Mouse (Mus musculus) frontal cortex, adult (tissue): ENCODE results near the gene Ly6g5b.
"Not testable (repeated sequence)": the region's sequence is repeated elsewhere in the genome, so short reads cannot be mapped to it uniquely, and the experiment has no call there.

ENCODE experiments used
- ATAC-seq: cut with Nextera tagmentation; 2 replicates; pipeline ENCODE4 v1.9.2; 2017; ENCODE audit warnings: mild to moderate bottlenecking, moderate library complexity, mixed read lengths; ENCODE audit not compliant: low TSS enrichment

Gene Ly6g5b

DNA sequence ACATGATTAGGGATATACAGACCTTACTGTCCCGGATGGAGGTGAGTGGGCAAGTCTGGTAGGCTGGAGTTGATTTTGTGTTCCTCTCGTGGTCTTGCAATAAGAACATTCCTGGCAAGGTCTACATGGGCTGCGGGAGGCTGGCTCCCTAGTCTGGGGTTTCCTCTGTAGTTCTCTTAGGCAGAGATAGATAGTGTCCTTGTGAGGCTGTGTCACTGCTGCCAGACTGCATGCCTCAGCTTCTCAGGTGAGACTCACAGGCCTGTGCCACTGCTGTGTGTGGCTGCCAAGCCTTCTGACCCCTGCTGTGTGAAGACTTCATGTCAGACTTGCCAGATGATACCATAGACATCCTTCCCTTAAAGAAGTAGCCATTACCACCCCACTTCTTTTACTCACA lies 24.0 kb upstream of the Ly6g5b start:
- no peak for ATAC-seq

GRCm38 (mm10) chr17:35135591-35136320 lies 20.5 kb upstream of the Ly6g5b start:
- ATAC-seq: peak; percentile 58

GRCm38 (mm10) chr17:35134801-35135590 lies 19.8 kb upstream of the Ly6g5b start, which contains the start of gene Bag6:
TSS of gene Bag6 (plus strand) at chr17:35135178.
- peak; percentile 94 for ATAC-seq

- no peak for ATAC-seq
Observed at GRCm38 (mm10) chr17:35133517-35133916, 18.3 kb upstream of the Ly6g5b start.

- ATAC-seq: no peak
Observed at GRCm38 (mm10) chr17:35132174-35132560, 16.9 kb upstream of the Ly6g5b start.

DNA sequence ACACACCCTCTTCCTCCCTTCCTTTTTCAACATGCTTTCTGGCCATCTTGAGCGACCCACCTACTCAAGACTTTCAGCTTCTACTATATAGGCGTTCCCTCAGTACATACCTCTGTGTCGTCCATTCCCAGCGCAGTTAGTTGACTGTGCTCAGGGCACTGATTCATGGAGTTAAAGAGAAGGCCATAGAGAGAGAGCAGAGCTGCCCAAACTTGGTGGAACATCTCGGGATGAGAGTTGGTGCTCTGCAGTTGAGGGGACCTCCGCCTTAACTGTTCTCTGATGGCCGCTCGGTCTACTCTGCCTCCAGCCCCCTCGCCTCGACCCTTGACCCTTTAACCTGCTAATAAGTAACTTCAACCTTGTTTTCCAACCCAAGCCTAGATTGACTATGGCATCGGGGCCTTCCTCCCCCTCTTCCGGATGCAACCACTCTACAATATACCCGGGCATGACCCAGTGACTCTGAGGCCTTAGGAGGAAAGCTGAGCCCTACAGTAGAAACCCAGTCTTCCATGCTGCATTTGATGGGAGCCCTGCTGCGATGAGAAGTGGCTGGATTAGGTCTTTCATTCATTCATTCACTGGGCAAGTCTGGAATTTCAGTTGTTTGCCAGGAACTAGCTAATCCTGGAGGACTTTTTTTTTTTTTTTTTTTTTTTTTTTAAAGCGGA lies 16.4 kb upstream of the Ly6g5b start, which contains the start of gene Apom:
TSS of gene Apom (minus strand) at position 551 of the 674 bp plus-strand sequence.
- ATAC-seq: no peak

DNA sequence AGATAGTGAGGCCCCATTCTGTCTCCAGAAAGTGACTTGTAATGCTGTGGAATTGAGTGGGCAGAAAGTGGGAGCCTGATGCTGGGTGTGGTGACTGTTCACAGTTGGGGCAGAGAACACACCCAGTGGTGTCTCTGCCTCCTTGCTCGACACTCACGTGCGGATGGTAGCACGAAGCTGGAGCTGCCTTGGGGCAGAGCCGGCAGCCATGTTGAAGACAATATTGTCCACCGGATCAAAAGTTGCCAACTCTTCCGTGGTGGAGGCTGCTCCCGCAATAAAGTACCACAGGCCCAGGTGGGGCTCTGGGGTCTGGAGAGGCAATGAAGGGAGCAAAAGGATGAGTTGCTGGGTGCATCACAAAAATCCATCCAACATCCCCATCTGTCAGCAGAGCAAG lies 15.8 kb upstream of the Ly6g5b start:
- no peak for ATAC-seq

- no peak for ATAC-seq
Observed at GRCm38 (mm10) chr17:35128996-35129395, 13.8 kb upstream of the Ly6g5b start.

DNA sequence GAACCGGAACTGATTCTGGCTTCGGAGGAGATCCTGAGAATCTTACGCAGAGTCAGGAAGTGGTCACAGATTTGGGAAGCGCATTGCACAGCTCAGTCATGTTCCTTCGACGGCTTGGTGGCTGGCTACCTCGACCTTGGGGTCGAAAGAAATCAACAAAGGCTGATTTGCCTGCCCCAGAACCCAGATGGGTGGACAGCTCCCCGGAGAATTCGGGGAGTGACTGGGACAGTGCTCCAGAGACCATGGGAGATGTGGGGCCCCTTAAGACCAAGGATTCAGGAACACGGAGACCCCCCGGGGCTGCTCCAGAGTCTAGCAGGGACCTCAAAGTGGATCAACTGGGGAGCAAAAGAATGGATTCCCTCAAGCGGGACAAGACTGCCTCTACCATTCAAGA lies 11.8 kb upstream of the Ly6g5b start:
- no peak for ATAC-seq

DNA sequence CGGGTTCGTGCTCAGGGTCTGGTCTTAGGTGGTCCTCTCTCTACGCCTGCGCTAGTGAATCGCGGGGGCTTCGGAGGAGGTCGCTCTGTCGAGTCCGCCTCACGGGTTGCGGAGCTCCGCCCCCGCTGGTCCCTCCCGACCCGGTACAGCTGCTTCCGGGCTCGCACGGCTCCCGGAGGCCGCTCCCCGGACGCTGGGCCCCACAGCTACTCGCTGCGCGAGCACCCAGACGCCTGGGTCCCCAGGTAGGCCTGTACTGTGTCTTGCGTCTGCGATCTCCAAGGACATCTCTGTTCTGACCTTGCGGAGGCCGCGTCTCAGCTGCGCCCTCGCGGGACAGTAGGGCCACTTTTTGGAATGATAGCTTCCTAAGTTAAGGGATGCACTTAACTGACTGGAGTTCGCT lies 11.0 kb upstream of the Ly6g5b start, which contains the start of gene D17H6S53E:
TSS of gene D17H6S53E (plus strand) at position 168 of the 406 bp plus-strand sequence.
- ATAC-seq: peak; percentile 28; the same call in 1 of the 2 replicates

GRCm38 (mm10) chr17:35125578-35125977 lies 10.3 kb upstream of the Ly6g5b start:
- ATAC-seq: no peak

DNA sequence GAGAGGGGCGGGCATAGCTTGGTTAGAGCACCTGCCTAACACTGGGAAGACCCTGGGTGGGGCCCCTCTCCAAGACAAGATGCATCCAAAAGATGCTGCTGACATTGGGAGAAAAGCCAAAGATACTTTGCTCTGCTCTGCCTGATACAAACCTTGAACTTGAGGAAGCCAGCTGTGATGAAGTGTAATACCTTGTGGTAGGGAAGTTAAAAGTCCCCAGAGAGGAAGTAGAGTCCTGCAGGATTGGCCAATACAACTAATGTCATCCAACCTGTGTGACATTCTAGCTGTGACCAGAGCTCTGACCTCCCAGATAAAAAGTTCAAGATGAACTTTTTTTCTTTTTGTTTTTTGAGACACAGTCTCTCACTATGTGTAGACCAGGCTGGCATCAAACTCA lies 9.9 kb upstream of the Ly6g5b start:
- ATAC-seq: no peak

- not testable (repeated sequence) for ATAC-seq
Observed at GRCm38 (mm10) chr17:35124261-35124896, 9.2 kb upstream of the Ly6g5b start.

DNA sequence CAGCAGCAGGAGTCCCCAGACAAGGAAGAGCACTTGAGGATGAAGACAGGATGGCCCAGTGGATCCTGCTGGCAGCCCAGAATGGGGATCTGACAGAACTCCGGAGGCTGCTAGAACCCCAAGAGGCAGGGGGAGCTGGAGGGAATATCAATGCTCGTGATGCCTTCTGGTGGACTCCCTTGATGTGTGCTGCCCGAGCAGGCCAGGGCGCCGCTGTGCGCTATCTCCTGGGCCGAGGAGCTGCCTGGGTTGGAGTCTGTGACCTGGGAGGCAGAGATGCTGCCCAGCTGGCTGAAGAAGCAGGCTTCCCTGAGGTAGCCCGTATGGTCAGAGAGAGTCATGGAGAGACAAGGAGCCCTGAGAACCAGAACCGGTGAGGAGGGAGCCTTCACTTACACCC lies 8.1 kb upstream of the Ly6g5b start:
- ATAC-seq: not testable (repeated sequence)

- peak; percentile 33; the same call in 1 of the 2 replicates for ATAC-seq
Observed at GRCm38 (mm10) chr17:35121871-35122303, 6.7 kb upstream of the Ly6g5b start, which contains the start of gene Csnk2b. TSS of gene Csnk2b (minus strand) at chr17:35122053.

DNA sequence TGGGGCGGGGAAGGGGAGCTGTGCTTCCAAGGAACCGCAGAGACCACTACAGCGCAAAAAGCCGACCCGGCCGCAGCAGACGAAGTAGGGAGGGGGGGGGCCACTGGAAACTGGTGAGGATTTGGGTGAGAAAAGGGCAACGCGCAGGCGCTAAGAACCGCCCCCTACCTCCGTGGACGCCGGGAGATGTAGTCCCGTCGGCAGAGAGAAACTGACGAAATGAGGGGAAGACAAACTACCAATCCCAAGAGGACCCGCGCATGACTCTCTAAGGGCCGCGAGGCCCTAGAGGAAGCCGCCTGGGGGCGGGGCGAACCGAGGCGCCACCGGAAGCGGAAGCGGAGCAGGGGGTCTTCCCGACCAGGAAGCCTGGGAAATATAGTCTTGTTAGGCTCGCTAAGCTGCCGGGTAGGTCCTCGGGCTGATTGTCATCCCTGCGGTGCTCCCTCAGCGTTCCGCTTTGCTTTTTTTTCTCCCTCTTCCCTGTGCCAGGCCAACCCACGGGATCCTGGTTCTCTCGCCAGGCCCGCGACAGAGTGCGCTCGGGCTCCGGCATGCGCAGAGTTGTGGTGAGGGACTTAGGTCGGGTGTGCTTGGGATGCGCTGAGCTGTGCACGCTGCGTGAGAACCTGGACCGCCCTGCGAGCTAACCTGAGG lies 6.0 kb upstream of the Ly6g5b start, which contains the start of gene Gpank1:
TSS of gene Gpank1 (plus strand) at position 313 of the 657 bp plus-strand sequence.
- ATAC-seq: peak; percentile 89

DNA sequence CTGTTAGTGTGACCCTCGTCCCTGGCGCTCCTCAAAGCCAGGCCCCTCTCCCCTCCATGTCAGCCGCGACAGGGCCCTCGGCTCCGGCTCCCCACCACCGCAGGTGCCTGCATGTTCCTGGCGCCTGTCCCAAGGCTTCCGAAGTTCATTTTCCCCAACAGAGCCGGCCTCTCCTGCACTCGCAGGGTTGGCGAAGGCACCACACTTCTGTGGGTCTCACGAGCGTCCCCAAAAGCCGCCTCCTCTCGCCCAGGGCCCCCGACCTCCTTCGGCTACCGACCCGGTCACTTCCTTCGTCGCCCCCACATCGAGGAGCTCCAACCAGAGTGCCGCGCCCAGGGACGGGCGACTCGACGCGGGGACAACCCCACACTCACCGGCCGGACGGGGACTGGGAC lies 5.5 kb upstream of the Ly6g5b start:
- no peak; the same call in 1 of the 2 replicates for ATAC-seq

DNA sequence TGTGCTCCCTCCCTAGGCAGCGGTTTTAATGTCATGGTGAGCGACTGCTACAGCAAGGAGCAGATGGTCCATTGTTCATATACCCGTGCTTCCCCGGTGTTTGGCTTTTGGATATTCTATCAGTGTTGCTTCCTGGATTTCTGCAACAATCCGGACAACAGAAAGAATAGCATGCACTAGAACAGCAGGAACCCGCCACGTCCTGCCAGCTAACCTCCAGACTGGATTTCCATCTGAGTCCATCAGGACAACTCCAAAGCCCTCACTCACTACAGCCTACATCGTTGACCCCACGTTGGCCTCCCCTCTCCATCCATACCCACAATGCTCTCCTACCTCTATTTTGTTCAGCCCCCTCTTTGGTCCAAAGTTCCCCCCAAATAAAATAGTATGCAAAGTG lies 3.5 kb downstream of the Ly6g5b start:
- ATAC-seq: no peak

GRCm38 (mm10) chr17:35108097-35108496 lies 7.1 kb downstream of the Ly6g5b start, which contains the start of gene Ly6g5c:
TSS of gene Ly6g5c (plus strand) at chr17:35108279.
- ATAC-seq: no peak

- ATAC-seq: no peak
Observed at GRCm38 (mm10) chr17:35106522-35106921, 8.7 kb downstream of the Ly6g5b start.
